Mouse (Mus musculus): ENCODE measurements at regions not wholly inside any gene's neighbourhood (a gene's known extent, or its start where the extent isn't known, plus 50 kb on each side); places are given as distances from the start of the nearest gene placed in this dataset.

DNA sequence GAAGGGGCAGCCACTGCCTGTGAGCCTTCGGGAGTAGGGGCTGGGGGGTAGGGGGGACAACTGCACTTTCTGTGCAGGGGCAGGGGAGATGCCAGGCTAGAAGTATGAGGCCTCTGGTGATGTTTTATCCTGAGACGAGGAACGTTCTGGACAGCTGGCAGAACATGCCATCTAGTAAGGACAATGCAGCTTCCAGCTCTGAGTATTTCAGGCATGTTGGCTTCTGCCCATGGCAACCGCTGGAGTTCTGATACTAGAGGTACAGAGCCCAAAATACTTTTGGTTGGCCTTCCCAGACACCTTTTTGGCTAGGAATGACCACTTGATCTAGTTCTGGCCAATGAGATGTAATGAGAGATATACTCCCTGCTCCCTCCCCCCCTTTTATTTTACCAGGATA is 52.5 kb upstream of the Irx3 start:
- TF ChIP-seq CTCF (conservative IDR thresholded peaks at IDR 0.05; ENCODE audit: low read length) = no peak
- TF ChIP-seq POU5F1 (IDR thresholded peaks at IDR 0.05; ENCODE audit: borderline replicate concordance, low read length) = no peak
- TF ChIP-seq NANOG (IDR thresholded peaks at IDR 0.05; ENCODE audit: borderline replicate concordance, low read length) = no peak

Measured in E14TG2a.4 (cell line).